Mouse (Mus musculus) heart, postnatal 10 days (tissue): ENCODE data around the gene Nek5. TPM values are rescaled to one million over a fixed set of nuclear protein-coding genes. Genes with fewer than 3 reads are reported as not detected.
"Not testable (repeated sequence)": the region's sequence is repeated elsewhere in the genome, so short reads cannot be mapped to it uniquely, and the experiment has no call there.

Experiments used
- DNase-seq, 2 experiments: peaks; one replicate each; pipeline ENCODE4 v3.0.0; 2021
- intact Hi-C: fragments of 180-260 bp; cut with DNase I; formaldehyde crosslinking; loops from one replicate; pipeline ENCODE4 v1.15.1; 2025
- total RNA-seq, 2 experiments: library from RNA; stranded (reverse); gene quantifications; 2 replicates each; pipeline ENCODE4 v1.2.3; 2021

The Nek5 gene
- not detected for total RNA-seq

DNA sequence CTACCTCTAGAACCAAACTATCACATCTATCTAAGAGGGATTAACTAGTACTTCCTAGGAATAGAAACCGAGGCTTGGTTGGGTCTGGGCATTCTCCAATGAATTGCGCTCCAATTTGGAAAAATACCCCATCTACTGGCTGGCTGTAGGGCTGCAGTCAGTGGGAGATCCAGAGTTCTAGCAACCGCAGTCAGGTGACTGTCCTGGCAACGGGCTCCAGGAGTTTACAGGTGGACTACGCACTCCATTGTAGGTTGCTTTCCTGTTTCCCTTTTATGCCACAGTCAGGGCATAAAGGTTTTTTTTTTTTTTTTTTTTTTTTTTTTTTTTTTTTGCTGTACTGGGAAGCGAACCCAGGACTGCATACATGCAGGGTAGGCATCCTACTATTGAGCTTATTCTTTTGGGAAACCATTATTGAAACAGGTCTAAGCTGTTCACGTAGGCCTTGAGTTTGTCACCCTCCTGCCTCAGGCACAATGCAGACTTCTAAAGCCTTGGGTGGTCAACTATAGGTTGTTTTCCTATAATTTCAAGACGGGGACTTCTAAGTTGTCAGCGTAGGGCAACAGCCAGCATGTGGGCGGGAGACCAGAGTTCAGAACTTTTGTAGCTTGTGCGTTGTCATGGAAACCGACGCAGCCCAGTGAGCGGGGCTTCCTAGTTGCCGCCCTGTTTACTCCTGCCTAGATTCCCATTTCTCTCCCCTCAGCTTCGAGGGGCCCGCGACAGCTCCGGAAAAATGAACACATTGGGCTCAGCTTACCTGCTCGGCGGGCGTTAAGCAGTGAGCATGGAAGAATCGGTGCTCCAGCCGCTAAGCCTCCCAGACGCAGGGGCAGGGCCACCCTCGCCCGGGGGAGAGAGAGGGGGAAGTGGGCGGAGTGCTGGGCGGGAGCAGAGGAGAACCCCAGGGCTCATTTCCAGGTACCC is at the start of gene Nek5:
TSS of gene Nek5 (minus strand) at position 834 of the 933 bp plus-strand sequence.
- DNase-seq, result peak; percentile 13 to 35
- intact Hi-C loops, result no loop called here

DNA sequence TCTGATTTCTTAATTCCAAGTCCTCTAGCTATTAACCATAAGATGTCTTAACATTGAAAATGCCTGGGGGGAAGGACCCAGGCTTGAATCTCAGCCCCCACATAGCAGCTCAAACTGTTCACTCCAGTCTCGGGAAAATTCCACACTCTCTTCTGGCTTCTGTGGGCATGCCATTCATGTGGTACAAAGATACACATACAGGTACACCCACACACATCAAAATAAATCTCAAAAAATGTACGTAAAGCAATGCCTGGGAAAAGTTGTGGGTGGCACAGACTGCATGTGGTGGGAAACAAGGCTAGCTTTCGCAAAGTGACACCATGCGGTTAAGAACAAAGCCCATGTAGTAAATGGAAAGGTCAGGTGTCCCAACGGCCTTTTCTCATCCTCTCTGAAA is 44.3 kb upstream of the Nek5 start:
- no peak for DNase-seq
- intact Hi-C loops, result loop anchor here (5.0 kb wide), 1 partner anchor 177 kb away; no protein-coding TSS in a partner anchor

- peak; percentile 86 to 87 for DNase-seq
- intact Hi-C loops, result loop anchor here (1.0 to 5.0 kb wide), 2 partner anchors 106 to 174 kb away; partner anchors contain the start of genes Alg11 and Atp7b
Observed at GRCm38 (mm10) chr8:22166080-22166603, 41.3 kb upstream of the Nek5 start, which contains the start of gene Nek3. Gene Nek3 (minus strand): TSS chr8:22166435.

GRCm38 (mm10) chr8:22165251-22166079 is 40.6 kb upstream of the Nek5 start:
- DNase-seq, result no peak
- intact Hi-C loops, result loop anchor here (1.0 to 5.0 kb wide), 2 partner anchors 105 to 173 kb away; partner anchors contain the start of genes Alg11 and Atp7b

DNA sequence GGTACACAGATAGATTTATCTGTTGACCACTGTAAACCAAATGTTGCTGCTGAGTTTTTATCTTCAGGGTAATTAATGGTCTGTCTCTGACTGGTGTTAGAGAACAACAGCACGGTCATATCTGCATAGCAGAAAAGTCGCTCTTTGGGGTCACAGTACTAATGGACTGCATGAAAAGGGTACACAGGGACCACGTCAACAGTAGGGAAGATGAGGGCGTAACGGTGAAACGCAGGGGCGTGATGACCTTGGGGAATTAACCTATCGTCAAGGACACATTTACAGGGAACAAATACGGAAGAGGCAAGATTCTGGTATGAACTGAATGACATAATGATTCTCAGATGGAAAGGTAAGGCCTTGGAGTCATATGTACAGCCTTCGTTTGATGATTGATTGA is 39.6 kb upstream of the Nek5 start:
- intact Hi-C loops, result no loop called here

GRCm38 (mm10) chr8:22162206-22162605 is 37.4 kb upstream of the Nek5 start:
- intact Hi-C loops, result no loop called here
- no peak for DNase-seq

More for the DNA sequence above, 39.6 kb upstream of the Nek5 start:
- DNase-seq, result no peak

- intact Hi-C loops, result no loop called here
- peak in 1 of 2 experiments; percentile 11 for DNase-seq
Observed at GRCm38 (mm10) chr8:22150345-22150663, 25.5 kb upstream of the Nek5 start.

- intact Hi-C loops, result no loop called here
- DNase-seq, result no peak
Observed at GRCm38 (mm10) chr8:22149643-22150344, 24.9 kb upstream of the Nek5 start.

- no peak for DNase-seq
- intact Hi-C loops, result no loop called here
Observed at GRCm38 (mm10) chr8:22148367-22148740, 23.5 kb upstream of the Nek5 start.

- DNase-seq, result no peak
- intact Hi-C loops, result no loop called here
Observed at GRCm38 (mm10) chr8:22147706-22148366, 23.0 kb upstream of the Nek5 start.

DNA sequence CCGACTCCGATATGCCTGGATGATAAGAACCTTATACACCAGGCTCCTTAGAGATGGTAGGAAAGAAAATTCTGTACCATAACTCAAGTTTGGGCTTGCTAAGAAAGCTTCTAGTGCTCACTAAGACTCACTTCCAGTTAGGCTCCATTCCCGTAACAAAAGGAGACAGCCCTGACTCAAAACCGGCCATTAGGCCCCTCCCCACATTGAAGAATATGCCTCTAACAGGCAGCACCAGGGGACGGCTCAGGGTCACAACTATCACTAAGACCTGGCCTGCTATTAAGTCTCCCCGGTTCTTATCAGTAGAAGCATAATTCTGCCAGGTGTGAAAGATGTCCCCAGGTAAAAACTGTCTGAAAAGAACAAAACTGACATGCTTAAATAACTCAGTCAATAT is 21.0 kb upstream of the Nek5 start:
- intact Hi-C loops, result no loop called here

DNA sequence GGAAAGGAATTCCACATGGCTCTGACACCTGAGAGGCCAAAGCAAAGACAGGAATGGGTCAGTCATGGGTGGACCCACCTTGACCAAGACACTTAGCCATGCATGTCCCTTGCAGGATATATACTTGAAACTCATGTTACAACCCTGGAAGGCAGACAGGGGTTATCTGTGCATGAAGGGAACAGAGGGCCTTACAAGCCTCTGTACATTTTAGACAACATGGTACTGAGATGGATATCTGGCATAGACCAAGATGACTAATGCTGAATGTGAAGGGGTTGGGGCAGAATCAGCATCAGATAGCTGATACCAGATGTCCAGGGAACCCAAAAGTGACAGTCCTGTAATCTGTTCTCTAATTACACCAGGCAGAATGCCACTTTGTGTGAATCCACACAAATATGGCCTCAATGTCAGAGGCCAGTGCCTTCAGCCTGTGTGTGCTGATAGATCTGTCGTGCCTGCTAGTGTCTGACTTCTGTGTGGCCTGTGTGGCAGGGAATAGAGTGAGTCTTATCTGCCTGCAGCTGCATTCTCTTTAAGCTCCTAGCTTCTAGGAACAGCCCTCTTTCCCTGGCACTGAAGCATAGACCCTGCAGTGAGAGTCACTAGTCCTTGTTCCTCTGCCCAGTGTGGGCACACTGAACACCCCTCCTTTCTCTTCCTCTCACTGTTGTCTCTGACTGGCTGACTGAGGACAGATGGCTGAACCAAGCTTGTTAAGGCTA is 19.1 kb upstream of the Nek5 start:
- intact Hi-C loops, result no loop called here
- no peak for DNase-seq

More for the DNA sequence above, 21.0 kb upstream of the Nek5 start:
- DNase-seq, result no peak

DNA sequence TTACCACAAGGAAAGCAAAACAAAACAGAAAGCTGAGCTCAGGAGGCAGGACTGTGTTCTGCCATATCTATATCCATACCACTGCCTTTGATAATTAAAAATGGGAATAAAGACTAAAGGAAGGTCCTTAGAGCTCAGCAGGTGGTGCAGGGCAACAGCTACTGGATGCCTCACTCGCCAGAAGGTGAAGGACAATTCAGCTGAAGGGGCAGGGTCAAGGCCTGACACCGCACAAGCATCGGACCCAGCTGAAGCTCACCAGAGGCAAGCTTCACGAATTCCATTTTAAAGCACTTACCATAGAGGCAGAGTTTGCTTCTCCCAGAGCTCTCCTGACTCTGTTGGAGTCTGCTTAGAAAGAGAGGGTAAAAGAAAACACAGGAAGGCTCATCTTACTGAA is 17.7 kb upstream of the Nek5 start:
- intact Hi-C loops, result no loop called here
- no peak for DNase-seq

- intact Hi-C loops, result no loop called here
Observed at GRCm38 (mm10) chr8:22141836-22142385, 17.1 kb upstream of the Nek5 start.

GRCm38 (mm10) chr8:22136462-22136861 is 11.6 kb upstream of the Nek5 start:
- DNase-seq, result peak; percentile 51 to 61
- intact Hi-C loops, result not testable (repeated sequence)

More at GRCm38 (mm10) chr8:22141836-22142385, 17.1 kb upstream of the Nek5 start:
- DNase-seq, result no peak

- DNase-seq, result no peak
- intact Hi-C loops, result no loop called here
Observed at GRCm38 (mm10) chr8:22134750-22135135, 9.9 kb upstream of the Nek5 start.

- no peak for DNase-seq
- intact Hi-C loops, result no loop called here
Observed at GRCm38 (mm10) chr8:22134078-22134749, 9.4 kb upstream of the Nek5 start.

GRCm38 (mm10) chr8:22132062-22132461 is 7.2 kb upstream of the Nek5 start:
- intact Hi-C loops, result no loop called here
- no peak for DNase-seq
